Mouse (Mus musculus) kidney, postnatal 14 days (tissue): Measurements from ENCODE around the gene Cyp4x1.
A peak's percentile ranks its signal among the peaks of the same experiment; 100 is the strongest.

ENCODE experiments used
- DNase-seq: peaks from one replicate; pipeline ENCODE4 v3.0.0; 2022; ENCODE audit warnings: mixed read lengths

The Cyp4x1 gene

GRCm38 (mm10) chr4:115088611-115089338 is 45.3 kb downstream of the Cyp4x1 start, which contains the start of gene Pdzk1ip1:
Gene Pdzk1ip1 (plus strand): TSS chr4:115088708.
- DNase-seq = peak; percentile 86

DNA sequence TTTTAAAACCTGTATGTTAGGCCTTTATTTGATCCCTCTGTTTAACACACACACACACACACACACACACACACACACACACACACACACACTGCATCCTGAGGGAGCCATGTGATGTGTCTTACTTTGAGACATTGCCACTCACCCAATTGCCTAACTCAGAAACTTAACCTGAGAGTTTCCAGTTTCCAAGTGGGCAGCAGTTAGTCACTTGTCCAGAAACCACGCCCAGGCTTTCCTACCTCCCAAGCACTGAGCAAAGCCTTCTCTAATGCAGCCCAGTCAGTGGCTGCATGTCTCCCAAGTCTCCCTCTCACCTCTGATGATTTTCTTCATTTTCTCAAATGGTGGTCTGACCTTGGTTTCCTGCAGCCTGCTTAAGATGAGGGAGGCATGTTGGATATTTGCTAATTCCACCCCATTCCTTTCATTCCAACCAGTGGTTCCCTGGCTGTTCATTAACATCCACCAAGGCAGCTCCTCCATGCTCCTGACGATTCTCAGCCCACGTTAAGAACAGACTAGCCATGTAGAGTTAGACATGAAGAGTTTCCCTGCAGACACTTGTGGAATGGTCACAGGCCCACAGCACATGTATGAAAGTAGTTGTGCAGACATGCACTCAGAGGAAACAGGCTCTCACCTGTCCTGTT is 47.2 kb downstream of the Cyp4x1 start:
- DNase-seq = peak; percentile 73

GRCm38 (mm10) chr4:115086257-115086656 is 47.8 kb downstream of the Cyp4x1 start:
- peak; percentile 67 for DNase-seq

DNA sequence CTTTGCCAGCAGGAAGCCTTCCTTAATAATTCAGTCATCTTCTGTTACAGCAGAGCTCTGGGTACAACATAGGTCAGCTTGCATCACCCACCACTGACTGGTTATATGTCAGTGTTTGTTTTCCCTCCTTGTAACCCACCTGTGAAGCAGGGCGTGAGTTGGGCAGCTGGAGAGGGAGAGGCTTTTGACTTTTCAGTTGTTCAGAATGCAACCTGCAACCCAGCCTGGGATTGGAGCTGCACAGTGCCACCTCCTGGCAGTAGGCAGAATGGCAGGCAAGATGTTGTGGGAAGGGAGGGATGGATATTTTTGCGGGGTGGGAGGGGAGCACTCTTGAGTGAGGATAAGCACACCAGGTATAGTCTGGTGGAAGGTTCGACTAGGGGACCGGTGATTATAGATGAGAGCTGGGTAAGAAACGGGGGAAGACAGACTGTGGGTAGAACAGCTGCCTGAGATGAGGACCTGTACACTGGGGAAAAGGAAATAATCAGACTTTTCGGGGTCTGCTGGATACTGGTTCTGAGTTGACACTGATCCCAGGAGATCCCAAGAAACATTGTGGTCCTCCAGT is 48.5 kb downstream of the Cyp4x1 start:
- DNase-seq = peak; percentile 80

GRCm38 (mm10) chr4:115083031-115083430 is 51.0 kb downstream of the Cyp4x1 start:
- no peak for DNase-seq

DNA sequence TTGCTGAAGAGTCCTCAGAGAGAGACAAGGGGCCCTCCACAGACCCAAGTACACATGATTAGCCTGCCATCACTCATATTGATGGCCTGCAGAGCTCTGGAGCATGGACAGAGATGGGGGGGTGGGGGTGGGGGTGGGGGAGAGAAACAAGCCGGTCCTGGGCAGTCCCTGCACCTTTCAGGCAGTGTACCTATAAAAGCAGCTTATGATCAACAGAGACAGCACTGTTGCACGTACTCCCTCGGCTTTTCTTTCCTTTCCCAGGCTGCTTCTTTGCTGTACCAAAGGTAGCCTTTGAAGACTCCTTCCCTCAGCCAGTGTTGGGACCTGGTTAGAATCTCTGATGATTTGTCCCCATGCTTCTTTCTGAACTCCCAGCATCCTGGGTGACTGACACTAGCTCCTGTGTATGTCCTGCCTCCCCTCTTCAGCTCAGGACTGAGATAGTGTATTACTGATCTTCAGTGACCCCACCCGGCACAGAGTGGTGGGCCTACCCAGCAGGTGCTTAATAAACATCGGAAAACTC is 54.2 kb downstream of the Cyp4x1 start:
- DNase-seq = no peak

DNA sequence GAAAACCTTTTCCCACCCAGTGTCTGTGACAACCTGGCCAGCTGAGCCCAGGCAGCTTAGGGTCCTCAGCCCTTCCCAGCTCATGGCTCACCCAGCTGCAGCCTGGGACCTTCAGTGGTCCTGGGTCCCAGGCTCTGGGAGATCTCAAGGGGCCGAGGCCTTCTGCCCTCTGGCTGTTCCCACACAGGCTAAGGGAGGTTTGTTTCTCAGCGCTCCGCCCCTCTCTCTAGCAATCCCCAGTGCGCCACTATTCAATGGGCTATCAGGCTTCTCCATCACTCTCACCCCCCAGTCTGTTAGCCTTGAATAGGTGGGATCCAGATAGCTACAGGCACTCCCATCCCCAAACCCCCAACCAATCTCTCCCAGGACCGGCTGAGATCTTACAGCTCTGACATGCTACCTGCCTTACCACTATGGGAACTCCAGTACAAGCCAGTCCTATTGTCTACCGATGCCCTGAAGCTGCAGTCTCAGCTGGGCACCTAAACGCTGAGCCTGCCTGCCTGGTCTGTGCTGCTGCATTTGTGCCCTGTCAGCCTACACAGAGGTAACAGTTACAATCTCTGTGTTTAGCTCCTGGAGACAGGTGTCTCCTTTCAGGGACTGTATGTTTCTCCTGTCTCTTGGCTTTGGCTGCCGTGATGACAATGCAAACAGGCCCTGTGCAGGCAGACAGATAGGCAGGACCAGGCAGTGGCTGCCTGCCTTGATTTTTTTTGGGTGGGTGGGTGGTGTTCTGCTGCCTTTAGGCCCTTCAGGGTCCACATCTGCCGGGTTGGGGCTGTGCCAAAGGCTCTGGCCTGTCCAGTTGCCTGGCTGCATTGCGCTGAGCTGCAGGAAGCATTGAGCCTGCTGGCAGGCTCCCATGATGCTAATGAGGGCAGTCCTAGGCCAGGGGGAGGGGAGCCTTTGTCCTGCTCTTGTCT is 54.9 kb downstream of the Cyp4x1 start:
- peak; percentile 85 for DNase-seq

DNA sequence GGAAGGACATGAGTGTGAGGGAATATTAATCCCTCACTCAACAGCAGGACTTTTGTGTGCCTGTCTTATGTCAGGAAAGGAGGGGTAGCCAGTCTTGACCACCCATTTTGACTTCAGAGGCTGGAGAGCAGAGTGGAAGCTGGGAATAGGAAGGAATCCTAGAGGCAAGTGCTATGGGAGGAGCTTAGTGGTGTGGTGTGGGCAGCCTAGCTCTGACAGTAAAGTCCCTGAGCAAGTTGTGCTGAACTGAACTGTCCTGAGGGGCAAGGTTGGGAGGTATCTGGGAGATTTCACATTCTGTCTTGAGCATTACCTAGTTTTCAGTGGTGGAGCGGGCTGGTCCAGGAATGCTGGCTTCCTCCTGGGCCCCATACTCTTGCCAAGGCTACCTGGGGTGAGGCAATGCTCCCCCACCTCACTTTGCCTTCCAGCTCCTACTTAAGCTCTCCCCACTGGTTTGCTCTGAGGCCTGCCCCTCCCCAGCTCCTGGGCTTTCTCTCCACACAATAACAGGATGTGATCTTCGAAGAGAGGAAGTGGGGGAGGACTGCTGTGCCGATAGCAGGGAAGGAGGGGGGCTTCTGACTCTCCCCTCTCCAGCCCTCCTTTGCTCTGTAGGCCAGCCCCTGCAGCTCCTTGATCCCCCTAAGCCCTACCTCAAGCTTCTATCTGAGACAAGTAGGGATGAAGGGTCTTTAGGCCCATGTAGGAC is 58.7 kb downstream of the Cyp4x1 start:
- peak; percentile 57 for DNase-seq

- DNase-seq = no peak
Observed at GRCm38 (mm10) chr4:115074789-115075188, 59.3 kb downstream of the Cyp4x1 start.

DNA sequence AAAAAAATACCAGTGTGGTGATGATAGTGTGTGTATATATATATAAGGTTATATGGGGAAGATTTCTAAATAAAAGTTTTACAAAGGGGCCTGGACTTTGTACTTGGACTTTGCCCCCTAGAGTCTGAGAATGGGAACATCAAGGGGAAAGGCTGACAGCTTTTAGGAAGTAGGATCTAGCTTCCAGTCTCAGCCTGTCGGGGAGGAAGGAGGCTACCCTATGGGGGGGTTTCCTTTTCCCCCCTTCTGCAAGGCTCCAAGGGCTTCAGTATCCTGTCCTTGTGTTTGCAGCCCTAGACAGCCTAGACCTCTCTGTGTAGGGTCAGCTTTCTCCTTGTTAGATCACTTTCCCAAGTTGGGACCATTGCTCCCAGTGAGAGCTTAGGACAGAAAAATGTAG is 62.4 kb downstream of the Cyp4x1 start:
- DNase-seq = no peak

DNA sequence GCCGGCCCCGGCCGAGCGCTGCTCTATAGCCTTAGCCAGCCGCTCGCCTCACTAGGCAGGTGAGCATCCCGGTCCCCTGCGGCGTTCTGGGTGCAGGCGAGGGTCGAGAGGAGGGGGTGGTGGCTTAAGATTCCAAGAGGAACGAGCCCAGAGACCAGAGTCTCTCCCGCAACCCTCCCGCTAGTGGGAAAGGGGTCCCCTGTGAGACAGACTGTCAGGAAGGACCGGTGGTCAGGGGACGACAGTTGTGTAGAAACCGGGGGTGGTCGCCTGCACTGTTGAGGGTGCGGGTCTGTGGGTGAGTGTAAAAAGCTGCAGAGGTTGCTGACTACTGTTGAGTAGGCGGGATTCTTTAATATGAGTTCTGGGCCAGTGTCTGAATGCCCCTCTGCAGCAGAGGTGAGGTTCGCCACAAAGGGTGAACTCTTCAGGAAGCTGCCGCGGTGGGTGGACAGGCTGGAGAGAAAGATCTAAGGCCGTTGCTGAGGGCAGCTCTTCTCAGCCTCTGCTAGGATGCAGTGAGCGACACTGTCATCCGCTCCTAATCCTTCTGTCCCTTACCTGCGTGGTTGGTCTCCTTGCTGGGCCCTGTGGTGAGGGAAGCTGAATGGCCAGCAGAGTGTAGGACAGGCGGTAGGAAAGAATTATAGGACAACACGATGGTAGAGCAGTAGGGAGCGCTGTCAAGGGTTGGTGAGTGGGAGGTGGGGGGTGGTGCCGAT is 70.4 kb downstream of the Cyp4x1 start:
- DNase-seq = no peak

- peak; percentile 61 for DNase-seq
Observed at GRCm38 (mm10) chr4:115062875-115063517, 71.1 kb downstream of the Cyp4x1 start.

GRCm38 (mm10) chr4:115062540-115062874 is 71.6 kb downstream of the Cyp4x1 start:
- no peak for DNase-seq

- DNase-seq = no peak
Observed at GRCm38 (mm10) chr4:115060753-115061152, 73.3 kb downstream of the Cyp4x1 start.

DNA sequence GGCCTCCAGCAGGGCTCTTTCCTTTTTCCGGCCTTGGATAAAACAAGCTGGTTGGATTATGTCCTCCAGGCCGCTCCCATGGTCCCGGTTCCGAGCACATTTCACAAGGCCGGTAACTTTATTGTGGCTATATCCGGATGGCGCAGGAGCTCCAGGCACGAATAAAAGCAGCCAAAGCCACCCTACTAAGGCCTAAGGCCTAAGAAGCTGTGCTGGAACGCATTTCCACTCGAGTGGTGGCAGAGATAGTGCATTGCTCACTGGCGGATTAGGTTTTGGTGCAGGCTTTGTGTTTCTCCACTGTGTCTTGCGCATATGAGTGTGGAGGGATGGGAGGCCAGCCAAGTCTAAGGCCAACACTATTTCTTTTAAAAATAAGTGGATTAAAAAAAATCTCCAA is 74.2 kb downstream of the Cyp4x1 start:
- peak; percentile 55 for DNase-seq

- peak; percentile 16 for DNase-seq
Observed at GRCm38 (mm10) chr4:115058871-115059590, 75.0 kb downstream of the Cyp4x1 start.

DNA sequence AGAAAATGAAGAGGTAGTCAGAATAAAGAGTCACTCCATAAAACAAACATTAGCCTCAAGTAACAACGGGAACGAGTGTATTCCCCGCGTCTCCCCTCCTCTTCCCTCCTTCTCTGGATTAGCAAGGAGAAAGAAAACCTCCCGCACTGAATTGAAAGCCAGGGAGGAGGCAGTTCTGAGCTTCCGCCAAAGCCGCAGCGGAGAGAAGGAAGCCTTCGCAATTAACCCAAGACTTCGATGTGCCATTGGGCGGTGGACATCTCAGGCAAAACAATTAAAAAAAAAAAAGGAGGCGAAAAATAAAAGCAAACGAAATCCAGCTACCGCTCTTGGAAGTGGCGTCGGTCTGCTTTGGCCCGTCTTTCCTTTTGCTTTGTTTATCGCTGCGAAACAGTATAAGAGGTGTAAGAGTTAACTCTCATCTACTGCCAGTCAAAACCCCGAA is 75.7 kb downstream of the Cyp4x1 start:
- peak; percentile 42 for DNase-seq

DNA sequence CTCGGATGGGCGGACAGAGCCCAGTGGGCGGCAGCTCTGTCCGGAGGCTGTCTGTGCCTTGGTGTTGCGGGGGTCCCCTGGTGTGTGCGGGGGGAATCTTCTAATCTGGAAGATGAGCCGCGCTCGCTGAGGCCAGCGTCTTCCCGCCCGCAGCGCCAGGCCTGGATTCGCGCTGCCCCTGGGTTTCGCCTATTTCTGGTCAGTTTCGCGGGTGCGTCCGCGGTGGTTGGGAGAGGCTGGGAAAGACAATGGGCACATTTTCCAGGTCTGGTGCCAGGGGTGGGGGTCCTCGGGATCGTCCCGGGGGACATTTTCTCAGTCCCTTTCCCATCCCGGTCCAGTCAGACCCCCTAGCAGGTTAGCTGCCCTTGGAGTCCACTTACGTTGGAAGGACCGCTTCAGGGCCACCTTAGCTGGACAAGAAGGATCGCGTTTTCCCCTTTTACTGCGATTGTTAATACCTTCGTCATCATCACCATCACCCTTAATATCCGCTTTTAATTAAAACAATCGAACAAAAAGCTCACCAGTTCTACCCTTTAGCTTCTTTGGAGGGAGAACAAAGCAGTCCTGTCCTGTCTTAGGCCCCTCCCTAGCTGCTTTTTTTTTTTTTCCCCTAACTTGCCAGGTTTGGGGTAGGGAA is 76.3 kb downstream of the Cyp4x1 start:
- no peak for DNase-seq

- peak; percentile 41 for DNase-seq
Observed at GRCm38 (mm10) chr4:115056921-115057673, 77.0 kb downstream of the Cyp4x1 start.
